Mouse (Mus musculus) ES-E14 (cell line): ENCODE results near the gene Lfng. TPM values are rescaled to one million over a fixed set of nuclear protein-coding genes. Genes with fewer than 3 reads are reported as not detected.

Source experiments
- DNase-seq: peaks from one replicate; pipeline ENCODE4 v3.0.0-alpha.2; 2013; ENCODE audit warnings: low read depth, low spot score
- H3K27ac ChIP-seq: 2 replicates; pipeline ENCODE4 v1.5.1; 2012; ENCODE audit warnings: low read depth, mild to moderate bottlenecking, low read length, moderate library complexity, mixed read lengths; ENCODE audit not compliant: poor library complexity, insufficient read depth, severe bottlenecking
- H3K36me3 ChIP-seq: 2 replicates; pipeline ENCODE4 v1.6.1; 2012; ENCODE audit warnings: mild to moderate bottlenecking, low read length, moderate library complexity, mixed read lengths; ENCODE audit not compliant: control insufficient read depth, poor library complexity, insufficient read depth, severe bottlenecking
- H3K4me1 ChIP-seq, 2 experiments: fragments of 150-350 bp in 1 of 2; sonication (generic) in 1 of 2; 2 replicates each; pipeline ENCODE4 v1.6.1; 2012; ENCODE audit warnings: low read length in 2 of 2, mild to moderate bottlenecking in 1 of 2, mixed read lengths in 1 of 2; ENCODE audit not compliant: control insufficient read depth in 2 of 2, insufficient read depth in 2 of 2, poor library complexity in 1 of 2
- H3K4me3 ChIP-seq, 2 experiments: fragments of 150-350 bp in 1 of 2; sonication (generic) in 1 of 2; 2 replicates each; pipeline ENCODE4 v1.5.1; 2012; ENCODE audit warnings: low read length in 2 of 2, low read depth in 1 of 2, mild to moderate bottlenecking in 1 of 2, mixed read lengths in 1 of 2; ENCODE audit not compliant: insufficient read depth in 1 of 2, poor library complexity in 1 of 2, severe bottlenecking in 1 of 2
- H3K9ac ChIP-seq: 2 replicates; pipeline ENCODE4 v1.6.1; 2012; ENCODE audit warnings: low read depth, mild to moderate bottlenecking, low read length, mixed read lengths; ENCODE audit not compliant: poor library complexity, insufficient read depth, severe bottlenecking
- H3K9me3 ChIP-seq: fragments of 150-350 bp; sonication (generic); 2 replicates; pipeline ENCODE4 v1.6.1; 2012; ENCODE audit warnings: low read depth, mild to moderate bottlenecking, low read length; ENCODE audit not compliant: control insufficient read depth, insufficient read depth
- CHD2 ChIP-seq: IDR thresholded peaks from 2 replicates; pipeline ENCODE4 v1.6.1; 2014; ENCODE audit warnings: mild to moderate bottlenecking, low read depth, low read length, inconsistent platforms
- HCFC1 ChIP-seq: IDR thresholded peaks from 2 replicates; pipeline ENCODE4 v1.6.1; 2012; ENCODE audit warnings: low read length, inconsistent platforms, borderline replicate concordance; ENCODE audit not compliant: insufficient read depth
- MAFK ChIP-seq: IDR thresholded peaks from 2 replicates; pipeline ENCODE4 v1.6.1; 2014; ENCODE audit warnings: mild to moderate bottlenecking, low read depth, low read length, inconsistent platforms; ENCODE audit not compliant: insufficient read depth
- ZC3H11A ChIP-seq: IDR thresholded peaks from 2 replicates; pipeline ENCODE4 v1.6.1; 2012; ENCODE audit warnings: low read depth, mild to moderate bottlenecking, inconsistent platforms, low read length, borderline replicate concordance
- ZNF384 ChIP-seq: IDR thresholded peaks from 2 replicates; pipeline ENCODE4 v1.6.1; 2012; ENCODE audit warnings: low read depth, low read length, inconsistent platforms
- in situ Hi-C, 2 experiments: fragments of 600-800 bp; cut with MboI; formaldehyde crosslinking; loops; one replicate each; pipeline ENCODE4 v1.15.1; 2025; ENCODE audit warnings: low sequenced_read_pairs in 2 of 2, inconsistent platforms in 1 of 2; ENCODE audit not compliant: unreplicated experiment in 2 of 2
- total RNA-seq: library from RNA; depleted of rRNA; stranded (reverse); fragments of 300-350 nt; gene quantifications from 2 replicates; pipeline ENCODE4 v1.2.3, GENCODE M21; 2012

Gene Lfng
- total RNA-seq, 1 experiment: 13.3 TPM

- no peak for DNase-seq
- Histone ChIP-seq H3K9me3 (no peaks in the 10 kb centered on the region), H3K4me3 (no peak overlapping the region), H3K4me1 (peaks cover 0 to 3% of the 10 kb centered on the region in 2 experiments; a peak in 1 of 4 replicates), H3K27ac (no peak overlapping the region), H3K36me3 (no peaks in the 10 kb centered on the region; the same call in 1 of the 2 replicates), H3K9ac (no peak overlapping the region)
- in situ Hi-C loops: no loop called here
- TF ChIP-seq HCFC1 (no peak), CHD2 (no peak), ZC3H11A (no peak), ZNF384 (no peak), MAFK (no peak)
Measured at GRCm38 (mm10) chr5:140637058-140637410, 29.9 kb downstream of the Lfng start.

GRCm38 (mm10) chr5:140637989-140638388 is 30.9 kb downstream of the Lfng start:
- no peaks in the 10 kb centered on the region; the same call in 1 of the 2 replicates for H3K36me3 ChIP-seq
- in situ Hi-C loops: no loop called here

GRCm38 (mm10) chr5:140638484-140638883 is 31.4 kb downstream of the Lfng start:
- H3K4me3 ChIP-seq: no peak overlapping the region
- no peak overlapping the region for H3K9ac ChIP-seq
- DNase-seq: no peak
- H3K36me3 ChIP-seq: no peaks in the 10 kb centered on the region; the same call in 1 of the 2 replicates
- in situ Hi-C loops: no loop called here
- H3K9me3 ChIP-seq: no peaks in the 10 kb centered on the region
- H3K4me1 ChIP-seq: peaks cover 0 to 3% of the 10 kb centered on the region in 2 experiments; a peak in 1 of 4 replicates
- H3K27ac ChIP-seq: no peak overlapping the region
- TF ChIP-seq ZC3H11A (no peak), MAFK (no peak), ZNF384 (no peak), HCFC1 (no peak), CHD2 (no peak)

More at GRCm38 (mm10) chr5:140637989-140638388, 30.9 kb downstream of the Lfng start:
- no peak for DNase-seq
- no peaks in the 10 kb centered on the region for H3K9me3 ChIP-seq
- no peak overlapping the region for H3K27ac ChIP-seq
- peaks cover 0 to 3% of the 10 kb centered on the region in 2 experiments; a peak in 1 of 4 replicates for H3K4me1 ChIP-seq
- TF ChIP-seq HCFC1 (no peak), MAFK (no peak), ZNF384 (no peak), CHD2 (no peak), ZC3H11A (no peak)
- H3K9ac ChIP-seq: no peak overlapping the region
- no peak overlapping the region for H3K4me3 ChIP-seq

- Histone ChIP-seq H3K9me3 (no peaks in the 10 kb centered on the region), H3K36me3 (no peaks in the 10 kb centered on the region; the same call in 1 of the 2 replicates), H3K27ac (no peak overlapping the region), H3K4me1 (peaks cover 0 to 3% of the 10 kb centered on the region in 2 experiments; a peak in 1 of 4 replicates), H3K9ac (no peak overlapping the region), H3K4me3 (no peak overlapping the region)
- no peak for TF ChIP-seq CHD2
- no peak for TF ChIP-seq MAFK
- TF ChIP-seq HCFC1: no peak
- TF ChIP-seq ZNF384: no peak
- no peak for TF ChIP-seq ZC3H11A
- DNase-seq: no peak
- in situ Hi-C loops: no loop called here
Measured at GRCm38 (mm10) chr5:140639312-140639711, 32.2 kb downstream of the Lfng start.

- no peak overlapping the region for H3K9ac ChIP-seq
- in situ Hi-C loops: no loop called here
- H3K27ac ChIP-seq: no peak overlapping the region
- H3K4me3 ChIP-seq: no peak overlapping the region
- H3K36me3 ChIP-seq: no peaks in the 10 kb centered on the region; the same call in 1 of the 2 replicates
- TF ChIP-seq HCFC1: no peak
- no peak for TF ChIP-seq MAFK
- no peak for TF ChIP-seq ZNF384
- no peak for TF ChIP-seq ZC3H11A
- no peak for TF ChIP-seq CHD2
- peaks cover 0 to 3% of the 10 kb centered on the region in 2 experiments; a peak in 1 of 4 replicates for H3K4me1 ChIP-seq
- H3K9me3 ChIP-seq: no peaks in the 10 kb centered on the region
- no peak for DNase-seq
Measured at GRCm38 (mm10) chr5:140639871-140640270, 32.8 kb downstream of the Lfng start.
